8 mouse cellular contexts compared by ENCODE assay signal in genomic region chr11:89069303-89069702, GRCm38 (mm10). TPM values are rescaled to one million over a fixed set of nuclear protein-coding genes. Genes with fewer than 3 reads are reported as not detected.
A peak's percentile ranks its signal among the peaks of the same experiment; 100 is the strongest.
DNase-seq lines count a peak whose midpoint lies in the region; ATAC-seq and TF ChIP-seq lines count a peak whose summit lies in the region.

No protein-coding gene starts in this region.

- in situ Hi-C loops in ES-E14 (cut with MboI; ENCODE audit: low sequenced_read_pairs in 2 of 2, unreplicated experiment in 2 of 2) = no loop called here

- H3K4me3 ChIP-seq in intestine, embryonic 14.5 days (ENCODE audit: low read depth, low read length) = no peak overlapping the region
- H3K4me3 ChIP-seq in intestine, embryonic 15.5 days (replicated peaks) = no peak overlapping the region
- H3K4me3 ChIP-seq in ES-E14 (ENCODE audit: insufficient read depth in 1 of 2, low read depth in 1 of 2, low read length in 2 of 2, poor library complexity in 1 of 2, severe bottlenecking in 1 of 2) = no peak overlapping the region
- no peak overlapping the region for H3K4me3 ChIP-seq in heart, postnatal 0 days (ENCODE audit: low read depth, low read length)
- H3K4me3 ChIP-seq in limb, embryonic 11.5 days (ENCODE audit: low read depth, low read length) = no peak overlapping the region

- no peak overlapping the region for H3K4me2 ChIP-seq in intestine, embryonic 14.5 days (ENCODE audit: low read length)
- H3K4me2 ChIP-seq in intestine, embryonic 15.5 days (replicated peaks) = no peak overlapping the region
- no peak overlapping the region for H3K4me2 ChIP-seq in heart, postnatal 0 days (ENCODE audit: low read depth, low read length)
- no peak overlapping the region for H3K4me2 ChIP-seq in limb, embryonic 11.5 days (ENCODE audit: low read depth, severe bottlenecking)

- no peaks in the 10 kb centered on the region for H3K9me3 ChIP-seq in intestine, embryonic 14.5 days (ENCODE audit: control insufficient read depth, low read length)
- no peaks in the 10 kb centered on the region for H3K9me3 ChIP-seq in intestine, embryonic 15.5 days
- no peaks in the 10 kb centered on the region for H3K9me3 ChIP-seq in ES-E14 (ENCODE audit: control insufficient read depth, insufficient read depth, low read depth, low read length)
- H3K9me3 ChIP-seq in heart, postnatal 0 days (replicated peaks; ENCODE audit: control insufficient read depth, low read length) = no peaks in the 10 kb centered on the region
- H3K9me3 ChIP-seq in limb, embryonic 11.5 days (ENCODE audit: control insufficient read depth, low read length) = no peaks in the 10 kb centered on the region

- no peaks in the 10 kb centered on the region for H3K36me3 ChIP-seq in intestine, embryonic 14.5 days (ENCODE audit: control insufficient read depth, insufficient read depth, low read length)
- H3K36me3 ChIP-seq in intestine, embryonic 15.5 days = no peaks in the 10 kb centered on the region
- H3K36me3 ChIP-seq in ES-E14 (ENCODE audit: control insufficient read depth, insufficient read depth, low read length, poor library complexity, severe bottlenecking) = no peaks in the 10 kb centered on the region
- no peaks in the 10 kb centered on the region for H3K36me3 ChIP-seq in heart, postnatal 0 days (replicated peaks; ENCODE audit: control insufficient read depth, insufficient read depth, low read length)
- H3K36me3 ChIP-seq in limb, embryonic 11.5 days (ENCODE audit: control insufficient read depth, insufficient read depth, low read length) = no peaks in the 10 kb centered on the region

- DNase-seq in intestine, embryonic 14.5 days (ENCODE audit: low spot score) = peak; percentile 78
- peak; percentile 83 for DNase-seq in ES-E14 (ENCODE audit: low read depth, low spot score)
- DNase-seq in adrenal gland, postnatal 25 days = peak; percentile 41
- DNase-seq in heart, postnatal 0 days (ENCODE audit: low spot score) = peak; percentile 56
- peak; percentile 83 for DNase-seq in limb, embryonic 11.5 days (ENCODE audit: low spot score)
- DNase-seq in retina, embryonic 14.5 days (ENCODE audit: low spot score) = peak; percentile 77
- peak; percentile 44 for DNase-seq in yolk sac, embryonic 10.5 days (ENCODE audit: low spot score)

- TF ChIP-seq CTCF in heart, postnatal 0 days (IDR thresholded peaks at IDR 0.05; ENCODE audit: low read depth) = peak; percentile 79

- H3K27me3 ChIP-seq in intestine, embryonic 14.5 days (replicated peaks; ENCODE audit: control insufficient read depth, insufficient read depth, low read length) = no peaks in the 10 kb centered on the region
- no peaks in the 10 kb centered on the region for H3K27me3 ChIP-seq in intestine, embryonic 15.5 days (replicated peaks)
- no peaks in the 10 kb centered on the region for H3K27me3 ChIP-seq in heart, postnatal 0 days (ENCODE audit: control insufficient read depth, insufficient read depth, low read length)
- H3K27me3 ChIP-seq in limb, embryonic 11.5 days (ENCODE audit: control insufficient read depth, insufficient read depth, low read length) = no peaks in the 10 kb centered on the region

- no peak overlapping the region for H3K9ac ChIP-seq in intestine, embryonic 14.5 days (ENCODE audit: low read length)
- H3K9ac ChIP-seq in intestine, embryonic 15.5 days = no peak overlapping the region
- no peak overlapping the region for H3K9ac ChIP-seq in ES-E14 (ENCODE audit: insufficient read depth, low read depth, low read length, poor library complexity, severe bottlenecking)
- no peak overlapping the region for H3K9ac ChIP-seq in heart, postnatal 0 days (replicated peaks; ENCODE audit: low read depth, low read length)
- no peak overlapping the region for H3K9ac ChIP-seq in limb, embryonic 11.5 days (ENCODE audit: low read length)

- no peak for TF ChIP-seq EP300 in heart, postnatal 0 days (IDR thresholded peaks at IDR 0.05; ENCODE audit: low read depth)

- ATAC-seq in intestine, embryonic 14.5 days (replicated peaks; ENCODE audit: low FRiP score, low TSS enrichment, low read depth) = no peak
- no peak for ATAC-seq in intestine, embryonic 15.5 days
- no peak for ATAC-seq in heart, postnatal 0 days (ENCODE audit: insufficient read depth, low read depth)
- ATAC-seq in limb, embryonic 11.5 days (ENCODE audit: insufficient number of reproducible peaks, low FRiP score, low TSS enrichment, low read depth) = no peak

- WGBS in intestine, embryonic 14.5 days = 30% methylated on average over 6 of the region's 6 CpGs
- whole genome bisulfite sequencing in intestine, embryonic 15.5 days = 31% methylated on average over 6 of the region's 6 CpGs
- 22% methylated on average over 6 of the region's 6 CpGs for WGBS in heart, postnatal 0 days
- 26% methylated on average over 6 of the region's 6 CpGs for WGBS in limb, embryonic 11.5 days

- H3K27ac ChIP-seq in intestine, embryonic 14.5 days (ENCODE audit: low read depth) = no peak overlapping the region
- H3K27ac ChIP-seq in intestine, embryonic 15.5 days = no peak overlapping the region
- no peak overlapping the region; the same call in 1 of the 2 replicates for H3K27ac ChIP-seq in ES-E14 (ENCODE audit: insufficient read depth, low read depth, low read length, poor library complexity, severe bottlenecking)
- no peak overlapping the region for H3K27ac ChIP-seq in heart, postnatal 0 days (ENCODE audit: low read depth)
- no peak overlapping the region for H3K27ac ChIP-seq in limb, embryonic 11.5 days (replicated peaks; ENCODE audit: low read depth, low read length)

- no peaks in the 10 kb centered on the region for H3K4me1 ChIP-seq in intestine, embryonic 14.5 days (replicated peaks; ENCODE audit: control insufficient read depth, insufficient read depth, low read length)
- H3K4me1 ChIP-seq in intestine, embryonic 15.5 days (replicated peaks) = no peaks in the 10 kb centered on the region
- peaks cover 8 to 18% of the 10 kb centered on the region in 2 experiments for H3K4me1 ChIP-seq in ES-E14 (ENCODE audit: control insufficient read depth in 2 of 2, insufficient read depth in 2 of 2, low read length in 2 of 2, poor library complexity in 1 of 2)
- H3K4me1 ChIP-seq in heart, postnatal 0 days (ENCODE audit: control insufficient read depth, insufficient read depth) = peaks cover 10% of the 10 kb centered on the region; the same call in 1 of the 2 replicates
- H3K4me1 ChIP-seq in limb, embryonic 11.5 days (ENCODE audit: control insufficient read depth, insufficient read depth, low read length) = no peaks in the 10 kb centered on the region

TF ChIP-seq in ES-E14, 5 proteins besides CTCF, POLR2A, EP300 and RAD21:
- TF ChIP-seq CHD2 (IDR thresholded peaks at IDR 0.05; ENCODE audit: low read depth, low read length) (no peak), ZC3H11A (IDR thresholded peaks at IDR 0.05; ENCODE audit: borderline replicate concordance, low read depth, low read length) (peak; percentile 50; the same call in 1 of the 2 replicates)

RNA-seq across cellular contexts. Expression of gene Dgke, which starts 2.7 kb away (rescaled TPM):
- polyA plus RNA-seq in intestine, embryonic 14.5 days (2014; fragmentation: Nextera tagmentation; extraction: Ambion mirVana) = 4.3 and 5.1 TPM in 2 replicates
- polyA plus RNA-seq in intestine, embryonic 15.5 days (2015; fragmentation: Nextera tagmentation; extraction: Ambion mirVana) = 3.2 TPM in 2 replicates
- 24.2 and 30.4 TPM in 2 replicates for total RNA-seq in ES-E14 (2012; rRNA removed)
- total RNA-seq in adrenal gland, postnatal 25 days (2021) = 9.5 and 10.4 TPM in 2 replicates
- total RNA-seq in heart, postnatal 0 days (2014; rRNA removed; ENCODE audit: low replicate concordance) = 12.6 and 15.7 TPM in 2 replicates
- 4.7 and 5.3 TPM in 2 replicates for polyA plus RNA-seq in heart, postnatal 0 days (2015; fragmentation: Nextera tagmentation; extraction: Ambion mirVana)
- 3.5 and 3.7 TPM in 2 replicates for polyA plus RNA-seq in limb, embryonic 11.5 days (2014; fragmentation: Nextera tagmentation; extraction: Ambion mirVana)

RNA-seq across cellular contexts. Expression of gene Gm525, which starts 4.3 kb away (rescaled TPM):
- 0.59 and 1.1 TPM in 2 replicates for polyA plus RNA-seq in intestine, embryonic 14.5 days (2014; fragmentation: Nextera tagmentation; extraction: Ambion mirVana)
- polyA plus RNA-seq in intestine, embryonic 15.5 days (2015; fragmentation: Nextera tagmentation; extraction: Ambion mirVana) = 1.1 and 1.8 TPM in 2 replicates
- total RNA-seq in ES-E14 (2012; rRNA removed) = 3.6 and 5.9 TPM in 2 replicates
- not detected in 2 replicates for total RNA-seq in adrenal gland, postnatal 25 days (2021)
- total RNA-seq in heart, postnatal 0 days (2014; rRNA removed; ENCODE audit: low replicate concordance) = not detected in 2 replicates
- polyA plus RNA-seq in heart, postnatal 0 days (2015; fragmentation: Nextera tagmentation; extraction: Ambion mirVana) = not detected in 2 replicates
- polyA plus RNA-seq in limb, embryonic 11.5 days (2014; fragmentation: Nextera tagmentation; extraction: Ambion mirVana) = not detected in 2 replicates
